Mouse (Mus musculus): ENCODE measurements at regions not wholly inside any gene's neighbourhood (a gene's known extent, or its start where the extent isn't known, plus 50 kb on each side); places are given as distances from the start of the nearest gene placed in this dataset.
"Not testable (repeated sequence)": the region's sequence is repeated elsewhere in the genome, so short reads cannot be mapped to it uniquely, and the experiment has no call there.

DNA sequence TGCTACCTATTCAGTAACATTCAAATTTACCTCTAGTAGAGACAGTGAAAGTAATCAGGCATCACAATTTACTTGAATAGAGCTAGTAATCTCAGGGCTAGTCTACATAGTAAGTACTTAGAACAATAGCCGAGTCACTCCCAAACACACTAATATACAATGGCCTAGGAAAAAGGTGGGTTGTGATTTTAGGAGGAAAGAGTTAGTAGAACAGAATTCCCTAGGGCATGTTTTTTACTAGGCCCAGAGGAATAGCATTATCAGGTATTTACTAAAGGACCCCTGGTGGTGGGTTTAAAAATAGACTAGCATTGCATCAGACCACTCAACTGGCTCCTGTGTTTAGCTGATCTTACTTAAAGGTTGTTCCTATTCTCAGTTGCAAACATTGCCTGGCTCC, 535.8 kb downstream of the Mat2b start:
- DNase-seq (ENCODE audit: low read depth) = not testable (repeated sequence)

DNA sequence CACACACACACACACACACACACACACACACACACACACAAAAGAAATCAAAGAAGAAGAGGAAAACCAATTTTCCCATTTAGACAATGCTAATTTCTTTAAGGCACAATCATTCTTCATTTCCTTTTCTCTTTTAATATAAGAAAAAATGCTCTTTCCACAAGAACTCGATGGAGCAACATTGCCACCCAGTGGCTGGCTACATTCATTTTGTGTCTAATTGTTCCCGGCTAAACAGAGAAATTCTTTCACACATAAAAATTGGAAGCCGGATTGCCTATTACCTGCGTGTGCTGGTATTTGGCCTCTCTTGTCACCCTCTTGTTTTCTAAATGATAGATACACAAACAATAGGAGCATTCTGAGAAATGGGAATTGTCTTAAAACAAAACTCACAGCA, 545.7 kb downstream of the Mat2b start:
- peak; percentile 4 for DNase-seq (ENCODE audit: low read depth)

- no peak for DNase-seq (ENCODE audit: low read depth)
Observed at GRCm38 (mm10) chr11:40137803-40138202, 557.2 kb downstream of the Mat2b start.

- no peak for DNase-seq (ENCODE audit: low read depth)
Observed at GRCm38 (mm10) chr11:40102613-40103012, 592.4 kb downstream of the Mat2b start.

- DNase-seq (ENCODE audit: low read depth) = no peak
Observed at GRCm38 (mm10) chr11:40074317-40074716, 620.7 kb downstream of the Mat2b start.

DNA sequence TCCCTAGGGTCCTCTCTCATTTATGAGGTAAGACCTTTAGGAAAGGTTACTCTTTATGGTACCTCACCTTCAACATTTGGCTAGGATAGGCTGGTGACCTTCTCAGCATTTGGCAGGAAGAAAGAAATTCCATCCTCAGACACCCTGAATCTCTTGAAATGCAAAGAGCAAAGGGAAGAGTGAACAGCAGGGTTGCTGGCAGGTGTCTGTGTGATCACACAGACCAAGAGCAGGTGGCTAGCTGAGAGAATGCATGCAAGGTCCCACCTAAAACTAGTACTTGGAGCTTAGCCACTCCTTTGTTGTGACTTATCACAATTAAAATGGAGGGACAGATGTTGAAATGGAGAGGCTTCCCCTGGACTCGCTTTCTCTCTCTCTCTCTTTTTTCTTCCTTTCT, 644.5 kb downstream of the Mat2b start:
- DNase-seq (ENCODE audit: low read depth) = no peak

- DNase-seq (ENCODE audit: low read depth) = no peak
Observed at GRCm38 (mm10) chr11:40027511-40027910, 667.5 kb downstream of the Mat2b start.

DNA sequence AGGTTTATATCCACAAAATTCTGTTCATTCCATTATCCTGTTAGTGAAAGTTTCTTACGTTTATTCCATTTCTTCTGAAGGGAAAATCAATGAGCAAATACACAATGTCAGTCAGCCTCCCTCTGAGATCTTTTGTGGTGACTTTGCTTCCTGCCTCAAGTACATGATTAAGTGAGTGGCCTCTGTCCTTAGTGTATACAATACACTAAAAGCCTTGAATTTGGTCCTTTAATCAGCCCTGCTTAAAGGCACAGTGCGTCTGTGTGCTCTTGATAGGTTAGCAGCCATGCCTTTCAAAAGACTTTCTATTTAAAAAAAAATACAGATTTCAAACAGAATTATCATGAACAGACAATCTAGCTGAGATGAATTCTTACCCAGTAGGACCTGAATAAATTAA, 695.5 kb downstream of the Mat2b start:
- no peak for DNase-seq (ENCODE audit: low read depth)

DNA sequence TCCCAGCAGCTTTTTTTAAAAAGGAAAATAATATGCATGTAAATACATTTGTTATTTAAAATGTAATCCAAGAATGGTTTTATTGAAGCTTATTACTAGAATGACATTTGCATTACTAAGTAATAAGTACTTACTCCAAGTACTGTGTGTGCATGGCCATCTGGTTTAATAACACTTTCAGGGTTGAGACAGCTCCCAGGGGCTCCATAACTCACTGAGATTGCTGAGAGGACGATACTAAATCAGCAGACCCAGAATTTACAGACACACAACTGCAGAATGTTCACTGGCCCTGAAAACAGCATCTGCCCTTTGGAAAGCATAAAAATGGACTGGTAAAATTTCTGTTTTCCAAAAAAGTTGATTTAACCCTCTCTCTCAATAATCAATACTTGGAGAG, 696.4 kb downstream of the Mat2b start:
- DNase-seq (ENCODE audit: low read depth) = no peak

DNA sequence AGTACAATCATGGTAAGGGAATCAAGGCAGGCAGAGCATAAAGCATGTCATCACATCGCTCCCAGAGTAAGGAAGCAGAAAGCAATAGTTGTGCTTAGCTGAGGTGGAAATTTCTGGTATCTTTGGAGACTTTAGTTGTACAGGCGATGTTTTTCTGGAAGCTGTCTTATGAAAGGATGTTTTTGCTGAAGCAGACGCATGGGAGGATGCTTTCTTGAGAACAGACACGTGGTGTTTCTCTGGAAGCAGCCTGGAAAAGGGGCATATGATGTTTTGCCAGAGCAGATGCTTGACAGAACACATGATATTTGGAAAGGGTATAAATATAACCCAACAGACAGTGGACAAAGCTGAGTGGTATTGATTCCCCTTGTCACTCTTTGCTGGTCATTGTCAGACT, 722.4 kb downstream of the Mat2b start:
- DNase-seq (ENCODE audit: low read depth) = no peak

DNA sequence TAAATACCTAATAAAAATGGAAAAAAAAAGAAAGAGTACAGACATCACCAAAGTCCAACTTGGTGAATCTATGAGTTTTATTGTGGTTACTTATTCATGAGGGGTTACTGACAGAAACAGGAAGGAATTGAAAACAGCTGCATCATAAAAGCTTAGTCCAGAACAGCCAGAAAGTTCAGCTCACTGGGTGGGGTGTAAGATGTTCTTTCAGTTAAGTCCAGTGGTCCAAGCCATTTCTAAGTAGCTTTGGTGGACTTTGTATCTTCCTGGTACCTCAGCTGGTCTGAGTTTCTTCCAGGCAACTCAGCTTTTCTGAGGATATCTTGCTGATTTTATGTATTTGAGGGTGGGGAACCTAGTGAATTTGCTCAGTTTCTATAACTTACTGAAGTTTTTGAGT, 731.3 kb downstream of the Mat2b start:
- no peak for DNase-seq (ENCODE audit: low read depth)

- DNase-seq (ENCODE audit: low read depth) = no peak
Observed at GRCm38 (mm10) chr11:39954426-39954825, 740.6 kb downstream of the Mat2b start.

DNA sequence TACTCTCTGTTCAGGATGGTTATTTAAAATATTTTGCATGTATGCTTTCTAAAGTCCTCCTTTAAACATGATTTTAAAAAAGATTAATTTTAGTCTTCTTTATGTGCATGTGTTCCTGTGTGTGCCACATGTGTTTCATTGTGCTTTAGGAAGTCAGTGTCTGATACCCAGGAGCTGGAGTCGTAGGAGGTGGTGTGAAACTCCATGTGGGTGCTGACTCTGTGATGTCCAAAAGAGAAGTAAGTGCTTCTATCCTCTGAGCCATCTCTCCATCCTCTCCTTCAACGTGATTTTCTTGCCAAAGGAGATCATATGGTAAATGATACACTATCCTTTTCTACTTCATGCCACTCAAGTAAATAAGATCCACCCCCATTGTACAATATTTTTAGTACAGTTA, 750.8 kb downstream of the Mat2b start:
- no peak for DNase-seq (ENCODE audit: low read depth)

DNA sequence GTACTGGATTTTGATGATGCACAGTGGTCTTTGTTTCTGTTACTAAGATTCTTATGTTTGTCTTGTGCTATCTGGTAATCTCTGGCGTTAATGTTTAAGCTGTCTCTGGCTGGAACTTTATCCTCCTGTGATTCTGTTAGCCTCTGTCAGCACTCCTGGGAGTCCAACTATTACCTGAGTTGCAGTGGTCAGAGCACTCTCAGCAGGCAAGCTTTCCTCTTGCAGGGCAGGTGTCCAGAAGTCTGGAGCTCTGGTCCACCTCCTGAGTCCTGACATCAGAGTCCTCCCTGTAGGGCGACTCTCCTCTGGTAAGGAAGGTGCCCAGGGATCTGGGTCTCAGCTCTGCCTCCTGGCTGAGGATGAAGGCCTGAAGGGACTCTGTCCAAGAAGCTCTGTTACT, 760.8 kb downstream of the Mat2b start:
- DNase-seq (ENCODE audit: low read depth) = no peak

DNA sequence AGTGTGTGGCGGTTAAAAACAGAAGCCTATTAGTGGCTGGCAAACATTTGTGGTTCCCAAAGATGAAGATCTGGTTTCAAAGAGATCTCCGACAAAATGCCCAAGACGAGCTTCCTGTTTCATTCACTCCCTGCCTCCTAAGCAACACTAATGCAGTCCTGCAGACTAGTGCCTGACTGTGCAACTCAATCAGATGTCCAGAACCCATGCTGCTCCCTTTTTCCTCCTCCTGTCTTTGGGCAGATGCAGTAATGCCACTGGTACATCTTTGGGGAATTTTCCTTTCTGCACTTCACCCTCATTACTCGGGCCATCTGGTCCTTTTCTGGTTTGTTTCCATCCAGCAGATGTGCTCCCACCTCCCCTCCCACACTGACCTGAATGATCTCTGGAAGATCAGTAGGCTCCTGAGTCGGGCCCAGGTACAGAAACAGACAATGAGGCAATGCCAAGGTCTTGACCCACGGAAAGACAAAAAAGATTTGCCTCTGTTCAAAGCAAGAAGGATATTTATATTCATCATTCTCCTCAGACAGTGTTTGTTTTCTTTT, 771.0 kb downstream of the Mat2b start:
- DNase-seq (ENCODE audit: low read depth) = no peak

DNA sequence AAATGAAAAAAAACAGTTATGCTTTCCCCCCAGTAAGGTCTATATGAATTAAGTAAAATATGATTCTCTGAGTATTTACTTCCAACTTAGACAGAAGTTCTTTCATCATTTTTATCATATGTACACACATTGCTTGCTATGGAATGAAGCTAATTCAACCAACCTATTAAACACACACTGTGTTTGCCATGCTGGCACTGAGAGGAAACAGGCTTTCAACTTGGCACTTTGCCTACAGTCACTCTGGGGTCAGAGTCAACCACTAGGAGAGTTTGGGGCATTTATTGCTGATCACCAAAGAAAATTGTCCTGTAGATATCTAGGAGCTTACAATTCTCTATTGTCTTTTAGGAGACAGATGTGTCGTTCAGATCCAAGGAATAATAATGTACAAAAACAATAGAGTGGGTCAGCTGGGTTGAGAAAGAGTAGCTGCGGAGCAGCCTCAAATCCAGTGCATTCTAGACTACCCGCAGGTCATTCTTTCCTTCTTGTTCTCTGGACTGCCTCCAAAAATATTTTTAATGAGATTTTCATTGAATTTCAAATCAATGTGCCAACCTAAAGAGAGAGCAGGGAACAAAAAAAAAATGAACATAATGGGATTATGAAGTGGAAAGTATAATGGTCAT, 777.2 kb downstream of the Mat2b start:
- no peak for DNase-seq (ENCODE audit: low read depth)

DNA sequence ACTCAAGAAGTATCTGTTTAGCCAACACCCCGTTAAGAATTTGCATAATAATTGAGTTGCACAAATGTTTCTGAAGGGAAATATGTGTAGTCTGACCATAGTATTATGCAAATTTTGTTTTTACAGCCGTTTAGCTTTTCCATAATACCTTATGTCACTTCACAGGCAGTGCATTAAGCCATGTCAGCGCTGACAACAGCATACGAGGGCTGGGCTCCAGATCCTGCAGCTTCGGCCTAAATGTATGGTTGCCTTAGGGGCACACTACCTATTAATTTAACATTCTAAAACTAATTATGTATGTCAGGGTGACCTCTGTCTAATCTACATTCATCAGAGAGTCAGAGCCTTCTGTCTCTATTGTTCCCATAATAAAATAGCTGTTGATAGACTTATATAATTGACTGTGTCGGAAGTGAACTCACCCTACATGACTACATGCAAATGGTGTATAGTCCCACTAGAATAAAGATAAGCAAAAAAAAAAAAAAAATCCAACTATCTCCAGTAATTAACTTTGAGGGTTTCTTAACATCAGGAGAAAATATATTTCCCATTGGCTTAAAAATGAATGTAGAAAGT, 795.3 kb downstream of the Mat2b start:
- no peak for DNase-seq (ENCODE audit: low read depth)

GRCm38 (mm10) chr11:39883305-39883704, 811.7 kb downstream of the Mat2b start:
- no peak for DNase-seq (ENCODE audit: low read depth)

GRCm38 (mm10) chr11:39868451-39868979, 826.5 kb downstream of the Mat2b start:
- no peak for DNase-seq (ENCODE audit: low read depth)

Data from c-Kit-positive CD71-negative TER-119-negative erythroid progenitor cells, embryonic 14.5 days (primary cell).